Mouse (Mus musculus): ENCODE measurements at regions not wholly inside any gene's neighbourhood (a gene's known extent, or its start where the extent isn't known, plus 50 kb on each side); places are given as distances from the start of the nearest gene placed in this dataset.

- no peak for DNase-seq (ENCODE audit: low spot score)
Measured at GRCm38 (mm10) chr2:128491217-128491877, 99.7 kb upstream of the Spdye4c start.

- DNase-seq (ENCODE audit: low spot score): no peak
Measured at GRCm38 (mm10) chr2:128493871-128494270, 97.1 kb upstream of the Spdye4c start.

GRCm38 (mm10) chr2:128497891-128498290 lies 93.1 kb upstream of the Spdye4c start:
- DNase-seq (ENCODE audit: low spot score): no peak

GRCm38 (mm10) chr2:128498611-128499010 lies 92.4 kb upstream of the Spdye4c start:
- no peak for DNase-seq (ENCODE audit: low spot score)

GRCm38 (mm10) chr2:128499575-128500184 lies 91.3 kb upstream of the Spdye4c start:
- DNase-seq (ENCODE audit: low spot score): no peak

- DNase-seq (ENCODE audit: low spot score): no peak
Measured at GRCm38 (mm10) chr2:128502676-128503075, 88.3 kb upstream of the Spdye4c start.

GRCm38 (mm10) chr2:128503136-128503935 lies 87.7 kb upstream of the Spdye4c start:
- no peak for DNase-seq (ENCODE audit: low spot score)

GRCm38 (mm10) chr2:128507591-128508243 lies 83.3 kb upstream of the Spdye4c start:
- no peak for DNase-seq (ENCODE audit: low spot score)

GRCm38 (mm10) chr2:128508244-128508605 lies 82.8 kb upstream of the Spdye4c start:
- DNase-seq (ENCODE audit: low spot score): no peak

- no peak for DNase-seq (ENCODE audit: low spot score)
Measured at GRCm38 (mm10) chr2:128511291-128511690, 79.7 kb upstream of the Spdye4c start.

- no peak for DNase-seq (ENCODE audit: low spot score)
Measured at GRCm38 (mm10) chr2:128512852-128513251, 78.2 kb upstream of the Spdye4c start.

- DNase-seq (ENCODE audit: low spot score): no peak
Measured at GRCm38 (mm10) chr2:128514463-128515290, 76.3 kb upstream of the Spdye4c start.

- no peak for DNase-seq (ENCODE audit: low spot score)
Measured at GRCm38 (mm10) chr2:128515701-128516100, 75.3 kb upstream of the Spdye4c start.

- no peak for DNase-seq (ENCODE audit: low spot score)
Measured at GRCm38 (mm10) chr2:128516694-128517093, 74.3 kb upstream of the Spdye4c start.

- no peak for DNase-seq (ENCODE audit: low spot score)
Measured at GRCm38 (mm10) chr2:128518142-128518541, 72.9 kb upstream of the Spdye4c start.

GRCm38 (mm10) chr2:128521701-128522443 lies 69.1 kb upstream of the Spdye4c start:
- DNase-seq (ENCODE audit: low spot score): no peak

- DNase-seq (ENCODE audit: low spot score): no peak
Measured at GRCm38 (mm10) chr2:128523425-128524108, 67.4 kb upstream of the Spdye4c start.

- no peak for DNase-seq (ENCODE audit: low spot score)
Measured at GRCm38 (mm10) chr2:128526100-128526499, 64.9 kb upstream of the Spdye4c start.

- no peak for DNase-seq (ENCODE audit: low spot score)
Measured at GRCm38 (mm10) chr2:128526883-128527344, 64.1 kb upstream of the Spdye4c start.

GRCm38 (mm10) chr2:128536294-128536693 lies 54.7 kb upstream of the Spdye4c start:
- no peak for DNase-seq (ENCODE audit: low spot score)
